Mouse (Mus musculus) lung, embryonic 15.5 days (tissue): ENCODE data around the gene Lamb1. TPM values are rescaled to one million over a fixed set of nuclear protein-coding genes. Genes with fewer than 3 reads are reported as not detected.
A peak's percentile ranks its signal among the peaks of the same experiment; 100 is the strongest.

Source experiments
- ATAC-seq: fragments of 200-750 bp; cut with Nextera tagmentation; 2 replicates; pipeline ENCODE4 v1.8.0; 2017; ENCODE audit warnings: moderate number of reproducible peaks, borderline replicate concordance; ENCODE audit not compliant: low FRiP score, low TSS enrichment; ENCODE audit errors: extremely low read depth
- H3K27ac ChIP-seq: fragments of 300-500 bp; sonication (generic); 2 replicates; pipeline ENCODE4 v1.5.1; 2015; ENCODE audit warnings: moderate library complexity, mild to moderate bottlenecking, inconsistent platforms
- H3K27me3 ChIP-seq: fragments of 300-500 bp; sonication (generic); 2 replicates; pipeline ENCODE4 v1.6.1; 2015; ENCODE audit warnings: inconsistent platforms
- H3K36me3 ChIP-seq: fragments of 300-500 bp; sonication (generic); 2 replicates; pipeline ENCODE4 v1.6.1; 2015; ENCODE audit warnings: inconsistent platforms
- H3K4me1 ChIP-seq: fragments of 300-500 bp; sonication (generic); 2 replicates; pipeline ENCODE4 v1.6.1; 2015; ENCODE audit warnings: inconsistent platforms
- H3K4me2 ChIP-seq: fragments of 300-500 bp; sonication (generic); 2 replicates; pipeline ENCODE4 v1.6.1; 2015; ENCODE audit warnings: inconsistent platforms, mild to moderate bottlenecking, moderate library complexity
- H3K4me3 ChIP-seq: fragments of 300-500 bp; sonication (generic); 2 replicates; pipeline ENCODE4 v1.5.1; 2015; ENCODE audit warnings: mild to moderate bottlenecking, inconsistent platforms
- H3K9ac ChIP-seq: fragments of 300-500 bp; sonication (generic); 2 replicates; pipeline ENCODE4 v1.6.1; 2015; ENCODE audit warnings: inconsistent platforms
- H3K9me3 ChIP-seq: fragments of 300-500 bp; sonication (generic); 2 replicates; pipeline ENCODE4 v1.6.1; 2016; ENCODE audit warnings: inconsistent platforms
- WGBS: fragments of 180-500 bp; shearing (Covaris S2); methylation state at CpG from one replicate; pipeline ENCODE4 v1.1.7; 2015; 5-methylcytosine and 5-hydroxymethylcytosine counted together
- polyA plus RNA-seq: library from polyadenylated mRNA; unstranded; fragments of >200 nt; fragmentation: Nextera tagmentation; extraction: Ambion mirVana; gene quantifications from 2 replicates; pipeline ENCODE4 v1.2.1, GENCODE M21; 2015

Gene Lamb1
- polyA plus RNA-seq, 1 experiment from 2014 or later: 118 TPM

- no peak overlapping the region for H3K9ac ChIP-seq
- peak overlapping the region; percentile 72 for H3K27ac ChIP-seq
- H3K4me2 ChIP-seq: no peak overlapping the region
- ATAC-seq: peak; percentile 89
- no peak overlapping the region for H3K4me3 ChIP-seq
- H3K9me3 ChIP-seq: no peaks in the 10 kb centered on the region
- H3K27me3 ChIP-seq: no peaks in the 10 kb centered on the region
- WGBS: 63% methylated on average over 9 of the region's 9 CpGs
- H3K4me1 ChIP-seq: peaks cover 18% of the 10 kb centered on the region
- no peaks in the 10 kb centered on the region for H3K36me3 ChIP-seq
Measured at GRCm38 (mm10) chr12:31256121-31256903, 8.7 kb upstream of the Lamb1 start.

DNA sequence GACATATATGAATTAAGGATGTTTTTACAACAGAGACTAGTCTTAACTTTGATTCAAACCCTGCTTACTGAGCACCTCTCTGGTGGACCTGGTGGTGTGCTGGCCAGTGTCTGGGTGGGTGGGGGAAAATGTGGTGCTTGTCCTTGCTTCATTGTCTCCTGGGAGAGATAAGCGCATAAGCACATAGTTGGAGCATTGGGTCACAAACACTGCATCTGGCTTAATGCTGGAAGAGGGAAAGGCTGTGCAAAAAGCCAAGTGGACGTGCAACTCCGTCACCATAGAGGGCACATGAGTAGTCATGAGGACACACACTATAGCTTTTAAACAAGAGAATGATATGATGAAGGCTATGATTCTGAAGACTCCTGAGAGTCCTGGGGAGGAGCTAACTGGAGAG is 3.2 kb upstream of the Lamb1 start:
- Histone ChIP-seq H3K4me1 (peaks cover 25% of the 10 kb centered on the region), H3K9ac (no peak overlapping the region), H3K9me3 (no peaks in the 10 kb centered on the region), H3K27ac (no peak overlapping the region), H3K4me3 (no peak overlapping the region), H3K36me3 (no peaks in the 10 kb centered on the region), H3K27me3 (no peaks in the 10 kb centered on the region), H3K4me2 (no peak overlapping the region)
- ATAC-seq: no peak
- WGBS: 65% methylated on average over 3 of the region's 3 CpGs

GRCm38 (mm10) chr12:31263921-31264320 is 1.1 kb upstream of the Lamb1 start:
- no peak for ATAC-seq
- Histone ChIP-seq H3K4me1 (peaks cover 36% of the 10 kb centered on the region), H3K9me3 (no peaks in the 10 kb centered on the region), H3K4me3 (peak overlapping the region; percentile 60; the same call in 1 of the 2 replicates), H3K27me3 (no peaks in the 10 kb centered on the region), H3K27ac (peak overlapping the region; percentile 89; the same call in 1 of the 2 replicates), H3K4me2 (peak overlapping the region; percentile 66), H3K9ac (no peak overlapping the region), H3K36me3 (peaks cover under 1% of the 10 kb centered on the region; the same call in 1 of the 2 replicates)
- 40% methylated on average over 7 of the region's 7 CpGs for WGBS

DNA sequence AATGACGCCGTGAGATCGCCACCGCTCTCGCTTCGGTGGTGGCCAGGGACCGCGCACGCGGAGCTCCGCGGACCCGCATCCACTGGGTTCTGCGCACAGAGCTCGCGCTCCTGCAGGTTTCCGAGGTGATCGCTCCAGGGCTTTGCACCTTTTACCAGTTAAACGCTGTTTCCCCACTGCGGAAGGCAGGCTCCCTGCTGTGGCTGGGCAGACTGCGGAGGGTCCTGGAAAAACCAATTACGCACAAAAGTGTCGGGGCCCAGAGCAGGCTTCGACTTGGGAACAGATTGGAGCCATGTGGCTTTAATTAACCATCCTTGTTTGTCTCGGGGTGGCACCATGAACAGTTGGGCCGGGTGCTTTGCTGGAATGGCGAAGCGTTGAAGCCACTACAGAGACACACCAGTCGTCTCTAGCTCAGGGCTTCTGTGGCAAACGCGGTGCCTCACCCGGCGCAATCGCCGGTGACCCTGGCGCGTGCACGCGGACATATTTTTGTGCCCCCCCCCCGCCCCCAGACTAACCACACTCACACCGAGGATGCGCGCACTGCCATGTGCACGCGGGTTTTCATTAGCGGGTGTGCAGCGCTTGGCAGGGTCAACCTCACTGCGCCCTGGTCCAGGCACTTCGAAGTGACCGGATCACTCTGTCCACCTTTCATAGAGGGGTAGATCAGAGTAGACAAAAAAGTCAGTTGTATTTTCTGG is 843 bp downstream of the Lamb1 start:
- peak overlapping the region; percentile 89 for H3K27ac ChIP-seq

DNA sequence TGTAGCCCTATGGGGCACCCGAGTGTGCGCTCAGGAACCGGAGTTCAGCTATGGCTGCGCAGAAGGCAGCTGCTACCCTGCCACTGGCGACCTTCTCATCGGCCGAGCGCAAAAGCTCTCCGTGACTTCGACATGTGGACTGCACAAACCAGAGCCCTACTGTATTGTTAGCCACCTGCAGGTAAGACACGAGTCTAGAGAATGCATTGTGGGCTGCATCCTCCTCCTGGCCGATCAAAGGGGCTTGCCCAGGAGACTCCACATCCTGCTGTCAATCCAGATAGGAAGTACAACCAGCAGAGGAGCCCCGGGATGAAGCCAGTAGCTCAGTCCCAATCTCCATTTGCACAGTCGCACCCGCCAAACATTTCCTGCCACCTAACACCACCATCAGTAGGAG is 1.7 kb downstream of the Lamb1 start:
- H3K4me2 ChIP-seq: peak overlapping the region; percentile 66
- H3K9me3 ChIP-seq: no peaks in the 10 kb centered on the region
- peak overlapping the region; percentile 89; the same call in 1 of the 2 replicates for H3K27ac ChIP-seq
- peaks cover 62% of the 10 kb centered on the region for H3K4me1 ChIP-seq
- no peak for ATAC-seq
- 6% methylated on average over 15 of the region's 15 CpGs for WGBS
- H3K9ac ChIP-seq: peak overlapping the region; percentile 61
- H3K27me3 ChIP-seq: no peaks in the 10 kb centered on the region
- H3K36me3 ChIP-seq: peaks cover 13% of the 10 kb centered on the region; the same call in 1 of the 2 replicates
- peak overlapping the region; percentile 60 for H3K4me3 ChIP-seq

More for the DNA sequence above, 843 bp downstream of the Lamb1 start:
- no peaks in the 10 kb centered on the region for H3K9me3 ChIP-seq
- peak overlapping the region; percentile 61 for H3K9ac ChIP-seq
- H3K4me2 ChIP-seq: peak overlapping the region; percentile 66
- ATAC-seq: 0 out of 2 replicates have a peak, but pooled peaks have one; percentile 25
- peak overlapping the region; percentile 60 for H3K4me3 ChIP-seq
- H3K4me1 ChIP-seq: peaks cover 54% of the 10 kb centered on the region
- no peaks in the 10 kb centered on the region for H3K27me3 ChIP-seq
- under 1% methylated on average over 50 of the region's 50 CpGs for WGBS
- peaks cover 13% of the 10 kb centered on the region; the same call in 1 of the 2 replicates for H3K36me3 ChIP-seq

- H3K4me1 ChIP-seq: peaks cover 69% of the 10 kb centered on the region
- no peaks in the 10 kb centered on the region for H3K27me3 ChIP-seq
- no peaks in the 10 kb centered on the region for H3K9me3 ChIP-seq
- H3K27ac ChIP-seq: no peak overlapping the region
- 25% methylated on average over 4 of the region's 4 CpGs for WGBS
- peak overlapping the region; percentile 66 for H3K4me2 ChIP-seq
- peaks cover 17% of the 10 kb centered on the region for H3K36me3 ChIP-seq
- no peak for ATAC-seq
- peak overlapping the region; percentile 60 for H3K4me3 ChIP-seq
- no peak overlapping the region for H3K9ac ChIP-seq
Measured at GRCm38 (mm10) chr12:31267363-31267762, 2.3 kb downstream of the Lamb1 start.

DNA sequence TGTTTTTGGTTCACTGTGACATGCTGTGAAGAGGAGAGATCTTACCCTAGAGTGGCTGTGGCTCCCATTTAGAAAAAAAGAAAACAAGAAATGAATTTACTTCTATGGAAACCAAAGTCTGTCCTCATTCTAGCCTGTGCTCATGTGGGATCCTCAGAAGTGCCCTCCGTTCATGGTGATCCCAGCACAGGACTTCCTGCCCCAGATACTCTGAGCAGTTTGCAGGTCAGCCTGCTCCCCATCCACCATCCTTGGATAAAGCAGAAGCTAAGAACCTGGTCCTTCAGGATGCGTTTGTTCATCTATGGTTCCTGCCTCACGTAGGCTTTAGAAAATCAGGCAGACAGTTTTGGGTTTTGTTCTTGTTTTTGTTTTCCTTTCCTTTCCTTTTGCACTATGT is 3.3 kb downstream of the Lamb1 start:
- H3K4me3 ChIP-seq: peak overlapping the region; percentile 60
- H3K4me1 ChIP-seq: peaks cover 73% of the 10 kb centered on the region
- no peaks in the 10 kb centered on the region for H3K9me3 ChIP-seq
- H3K9ac ChIP-seq: no peak overlapping the region; the same call in 1 of the 2 replicates
- H3K4me2 ChIP-seq: peak overlapping the region; percentile 66
- peaks cover 26% of the 10 kb centered on the region for H3K36me3 ChIP-seq
- H3K27me3 ChIP-seq: no peaks in the 10 kb centered on the region
- H3K27ac ChIP-seq: no peak overlapping the region
- ATAC-seq: no peak
- 60% methylated on average over 3 of the region's 3 CpGs for WGBS

DNA sequence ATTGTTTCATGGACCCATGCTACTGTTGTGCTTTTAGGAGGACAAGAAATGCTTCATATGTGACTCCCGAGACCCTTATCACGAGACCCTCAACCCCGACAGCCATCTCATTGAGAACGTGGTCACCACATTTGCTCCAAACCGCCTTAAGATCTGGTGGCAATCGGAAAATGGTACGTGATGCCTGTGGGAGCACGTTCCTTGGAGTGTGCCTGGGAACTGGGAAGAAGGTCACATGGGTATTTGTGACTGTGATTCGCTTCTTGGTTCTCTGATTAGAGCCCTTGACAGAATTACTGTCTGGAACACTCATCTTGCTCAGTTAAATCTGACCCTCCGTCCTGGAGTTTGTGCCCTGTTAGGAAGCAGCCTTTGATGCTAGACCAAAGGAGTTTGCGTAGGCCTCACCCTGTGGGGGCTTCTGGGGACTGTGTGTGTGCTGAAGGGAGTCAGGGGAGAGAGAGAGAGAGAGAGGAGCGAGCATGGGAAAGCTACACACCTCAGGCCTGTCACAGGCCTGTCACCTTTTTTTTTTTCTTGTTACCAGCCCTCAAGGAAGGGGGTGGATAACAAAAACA is 4.1 kb downstream of the Lamb1 start:
- H3K36me3 ChIP-seq: peaks cover 34% of the 10 kb centered on the region
- H3K9me3 ChIP-seq: no peaks in the 10 kb centered on the region
- peaks cover 68% of the 10 kb centered on the region for H3K4me1 ChIP-seq
- no peak for ATAC-seq
- no peaks in the 10 kb centered on the region for H3K27me3 ChIP-seq
- 0 out of 2 replicates have a peak overlapping the region, but pooled peaks have one; percentile 3 for H3K4me3 ChIP-seq
- no peak overlapping the region for H3K9ac ChIP-seq
- WGBS: 59% methylated on average over 12 of the region's 12 CpGs
- peak overlapping the region; percentile 26; the same call in 1 of the 2 replicates for H3K4me2 ChIP-seq
- H3K27ac ChIP-seq: peak overlapping the region; percentile 44

GRCm38 (mm10) chr12:31270361-31270760 is 5.3 kb downstream of the Lamb1 start:
- WGBS: 68% methylated on average over 10 of the region's 10 CpGs
- Histone ChIP-seq H3K4me1 (peaks cover 66% of the 10 kb centered on the region), H3K27me3 (no peaks in the 10 kb centered on the region), H3K27ac (peak overlapping the region; percentile 86), H3K4me3 (peak overlapping the region; percentile 7; the same call in 1 of the 2 replicates), H3K36me3 (peaks cover 45% of the 10 kb centered on the region), H3K4me2 (peak overlapping the region; percentile 35), H3K9ac (no peak overlapping the region), H3K9me3 (no peaks in the 10 kb centered on the region)
- no peak for ATAC-seq

DNA sequence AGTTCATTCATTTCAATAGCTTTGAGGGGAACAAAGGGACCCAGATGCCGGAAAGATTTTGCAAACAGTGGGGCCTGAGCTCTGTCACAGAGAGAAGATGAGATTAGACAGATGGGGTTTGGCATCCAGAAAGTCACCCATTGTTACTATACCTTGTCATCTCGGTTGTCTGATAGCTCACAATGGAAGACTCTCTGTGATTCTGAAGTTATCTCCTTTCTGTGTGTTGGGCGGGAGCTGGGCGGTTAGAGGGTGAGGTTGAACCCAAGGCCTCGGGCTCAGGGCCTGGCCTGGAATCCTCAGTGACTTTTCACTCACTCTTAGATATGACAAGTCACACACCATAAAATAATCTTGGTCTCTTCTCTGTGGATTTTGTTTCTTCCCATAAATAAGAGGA is 5.7 kb downstream of the Lamb1 start:
- peaks cover 50% of the 10 kb centered on the region for H3K36me3 ChIP-seq
- 39% methylated on average over 5 of the region's 5 CpGs for WGBS
- H3K9ac ChIP-seq: no peak overlapping the region
- H3K9me3 ChIP-seq: no peaks in the 10 kb centered on the region
- no peak for ATAC-seq
- H3K27ac ChIP-seq: peak overlapping the region; percentile 86
- H3K4me1 ChIP-seq: peaks cover 70% of the 10 kb centered on the region
- H3K27me3 ChIP-seq: no peaks in the 10 kb centered on the region
- H3K4me3 ChIP-seq: no peak overlapping the region; the same call in 1 of the 2 replicates
- peak overlapping the region; percentile 35 for H3K4me2 ChIP-seq

- H3K27ac ChIP-seq: peak overlapping the region; percentile 86
- H3K27me3 ChIP-seq: no peaks in the 10 kb centered on the region
- peaks cover 71% of the 10 kb centered on the region for H3K4me1 ChIP-seq
- no peak overlapping the region for H3K4me3 ChIP-seq
- peak overlapping the region; percentile 35 for H3K4me2 ChIP-seq
- H3K36me3 ChIP-seq: peaks cover 57% of the 10 kb centered on the region
- H3K9me3 ChIP-seq: no peaks in the 10 kb centered on the region
- WGBS: 4% methylated on average over 16 of the region's 16 CpGs
- no peak overlapping the region for H3K9ac ChIP-seq
- peak; percentile 62 for ATAC-seq
Measured at GRCm38 (mm10) chr12:31271361-31272011, 6.5 kb downstream of the Lamb1 start.
